Mouse (Mus musculus): ENCODE measurements around the gene Arhgdia.

- no peak for TF ChIP-seq CTCF (IDR thresholded peaks at IDR 0.05; ENCODE audit: control insufficient read depth, insufficient read depth, insufficient read length)
- TF ChIP-seq MAX (IDR thresholded peaks at IDR 0.05), result no peak
- TF ChIP-seq USF1 (IDR thresholded peaks at IDR 0.05; ENCODE audit: low read depth), result no peak
These were observed 7.2 kb downstream of the Arhgdia start for GRCm38 (mm10) chr11:120574278-120574600.

Measured in C2C12 (cell line).